Mouse (Mus musculus): ENCODE results near the gene Olfr1226.
"Not testable (repeated sequence)": the region's sequence is repeated elsewhere in the genome, so short reads cannot be mapped to it uniquely, and the experiment has no call there.

Gene Olfr1226

GRCm38 (mm10) chr2:89199948-89200347 is at the start of gene Olfr1226:
Gene Olfr1226 (minus strand): TSS chr2:89200048.
- DNase-seq (ENCODE audit: low read depth, low spot score): no peak

GRCm38 (mm10) chr2:89196325-89196982 is 3.4 kb downstream of the Olfr1226 start:
- no peak for DNase-seq (ENCODE audit: low read depth, low spot score)

- DNase-seq (ENCODE audit: low read depth, low spot score): no peak
Observed at GRCm38 (mm10) chr2:89174569-89174968, 25.3 kb downstream of the Olfr1226 start, which contains the start of gene Olfr1225. Gene Olfr1225 (minus strand): TSS chr2:89174669.

- not testable (repeated sequence) for DNase-seq (ENCODE audit: low read depth, low spot score)
Observed at GRCm38 (mm10) chr2:89164711-89165110, 35.1 kb downstream of the Olfr1226 start.

GRCm38 (mm10) chr2:89163991-89164390 is 35.9 kb downstream of the Olfr1226 start, which contains the start of gene Olfr1224-ps1:
Gene Olfr1224-ps1 (minus strand): TSS chr2:89164091.
- DNase-seq (ENCODE audit: low read depth, low spot score): not testable (repeated sequence)

GRCm38 (mm10) chr2:89151460-89151859 is 48.4 kb downstream of the Olfr1226 start, which contains the start of gene Olfr1223:
Gene Olfr1223 (minus strand): TSS chr2:89151560.
- DNase-seq (ENCODE audit: low read depth, low spot score): no peak
